14 mouse cellular contexts compared by ENCODE assay signal in genomic region chr13:45974651-45975050, GRCm38 (mm10). TPM values are rescaled to one million over a fixed set of nuclear protein-coding genes. Genes with fewer than 3 reads are reported as not detected.
DNase-seq lines count a peak whose midpoint lies in the region; ATAC-seq and TF ChIP-seq lines count a peak whose summit lies in the region.
"Had no signal": no experiment of that assay in that cellular context is flagged by ENCODE, and none has a peak within 500 bp of the region (broad histone marks: within the 10 kb centered on the region; RNA-seq: fewer than 3 reads in every experiment).

No protein-coding gene starts in this region.

- TF ChIP-seq CTCF in kidney, adult 2 months (conservative IDR thresholded peaks at IDR 0.05; ENCODE audit: insufficient read depth, insufficient read length, low read depth, low read length), result no peak

- DNase-seq in kidney, adult 2 months, result peak; percentile 78
- DNase-seq in 3T3-L1 (ENCODE audit: low read depth, low spot score) (peak; percentile 53), 416B (ENCODE audit: low read depth) (peak; percentile 88)
- peak; percentile 68 for DNase-seq in kidney, postnatal 14 days
- no peak for DNase-seq in thymus, adult 18-20 months
- DNase-seq: cerebellum, adult 2 months; thymus, postnatal 14 days had no signal

- no peak for ATAC-seq in kidney, embryonic 16.5 days (ENCODE audit: low FRiP score, low TSS enrichment)
- ATAC-seq in activated CD4-positive, CD25-positive, alpha-beta regulatory T cell, adult 4 months, result no peak
- ATAC-seq: forebrain, embryonic 14.5 days; hindbrain, embryonic 16.5 days had no signal

- H3K4me3 ChIP-seq in kidney, adult 2 months (ENCODE audit: insufficient read depth, low read depth, low read length), result no peak overlapping the region
- H3K4me3 ChIP-seq in kidney, embryonic 16.5 days (ENCODE audit: low read length), result no peak overlapping the region
- H3K4me3 ChIP-seq: heart, embryonic 13.5 days; limb, embryonic 15.5 days; neural tube, embryonic 12.5 days had no signal

- WGBS in kidney, adult 2 months, result 61% methylated on average over 3 of the region's 3 CpGs
- 43% methylated on average over 3 of the region's 3 CpGs for WGBS in kidney, embryonic 16.5 days

- H3K4me2 ChIP-seq in kidney, embryonic 16.5 days (replicated peaks; ENCODE audit: low read depth, low read length), result no peak overlapping the region
- H3K4me2 ChIP-seq: heart, embryonic 13.5 days; limb, embryonic 15.5 days; neural tube, embryonic 12.5 days had no signal

- no peak overlapping the region for H3K9ac ChIP-seq in kidney, embryonic 16.5 days (replicated peaks; ENCODE audit: low read length)
- H3K9ac ChIP-seq: heart, embryonic 13.5 days; limb, embryonic 15.5 days; neural tube, embryonic 12.5 days had no signal

- H3K9me3 ChIP-seq in kidney, embryonic 16.5 days (ENCODE audit: low read length), result no peaks in the 10 kb centered on the region
- H3K9me3 ChIP-seq: heart, embryonic 13.5 days; limb, embryonic 15.5 days; neural tube, embryonic 12.5 days had no signal

- H3K27ac ChIP-seq in kidney, adult 2 months (ENCODE audit: insufficient read depth, low read depth, low read length), result no peak overlapping the region
- H3K27ac ChIP-seq in kidney, embryonic 16.5 days (ENCODE audit: low read length), result no peak overlapping the region
- H3K27ac ChIP-seq: heart, embryonic 13.5 days; limb, embryonic 15.5 days; neural tube, embryonic 12.5 days had no signal

- 0 out of 2 replicates have a peak, but pooled peaks cover 3% of the 10 kb centered on the region for H3K4me1 ChIP-seq in kidney, adult 2 months (ENCODE audit: control insufficient read depth, insufficient read depth, low read length)
- no peaks in the 10 kb centered on the region for H3K4me1 ChIP-seq in kidney, embryonic 16.5 days (ENCODE audit: insufficient read depth, low read length)

- no peaks in the 10 kb centered on the region for H3K36me3 ChIP-seq in kidney, adult 2 months (ENCODE audit: control insufficient read depth, insufficient read depth, low read length)
- H3K36me3 ChIP-seq in kidney, embryonic 16.5 days (ENCODE audit: insufficient read depth, low read length), result no peaks in the 10 kb centered on the region
- H3K36me3 ChIP-seq: heart, embryonic 13.5 days; limb, embryonic 15.5 days; neural tube, embryonic 12.5 days had no signal

- no peaks in the 10 kb centered on the region for H3K27me3 ChIP-seq in kidney, adult 2 months (replicated peaks; ENCODE audit: control insufficient read depth, insufficient read depth, low read length)
- no peaks in the 10 kb centered on the region for H3K27me3 ChIP-seq in kidney, embryonic 16.5 days (ENCODE audit: insufficient read depth, low read length)
- H3K27me3 ChIP-seq: heart, embryonic 13.5 days; limb, embryonic 15.5 days; neural tube, embryonic 12.5 days had no signal

- TF ChIP-seq POLR2A in kidney, adult 2 months (IDR thresholded peaks at IDR 0.05; ENCODE audit: low read depth, low read length), result no peak

RNA-seq across cellular contexts. Expression of gene Atxn1, which starts 9.8 kb away (rescaled TPM):
- polyA plus RNA-seq in kidney, adult 2 months (2012; rRNA removed), result 15.0 and 17.9 TPM in 2 replicates
- 5.9 and 7.6 TPM in 2 replicates for polyA plus RNA-seq in kidney, embryonic 16.5 days (2015; fragmentation: Nextera tagmentation; extraction: Ambion mirVana)
- polyA plus RNA-seq in activated CD4-positive, CD25-positive, alpha-beta regulatory T cell, adult 4 months (2017; shearing (Covaris generic)), result 10 to 100 TPM; 28.1 to 32.9 TPM

Comparison
In these comparisons a context has a peak if more than half of its experiments do, and no peak if none do; other contexts are left out.
1. DNase-seq: peak in kidney, adult 2 months (single experiment), 3T3-L1 (single experiment), 416B (single experiment) and kidney, postnatal 14 days (single experiment); none in thymus, adult 18-20 months (0 of 2).